Mouse (Mus musculus) intestine, postnatal 0 days (tissue): ENCODE data around the gene Akap9. TPM values are rescaled to one million over a fixed set of nuclear protein-coding genes. Genes with fewer than 3 reads are reported as not detected.
A peak's percentile ranks its signal among the peaks of the same experiment; 100 is the strongest.
"Not testable (repeated sequence)": the region's sequence is repeated elsewhere in the genome, so short reads cannot be mapped to it uniquely, and the experiment has no call there.

Experiments
- ATAC-seq: fragments of 200-750 bp; cut with Nextera tagmentation; 2 replicates; pipeline ENCODE4 v1.8.0; 2017; ENCODE audit warnings: mild to moderate bottlenecking, moderate TSS enrichment, moderate library complexity
- H3K27ac ChIP-seq: fragments of 300-500 bp; sonication (generic); 2 replicates; pipeline ENCODE4 v1.5.1; 2014; ENCODE audit warnings: mild to moderate bottlenecking, low read depth, low read length, moderate library complexity
- H3K27me3 ChIP-seq: fragments of 300-500 bp; sonication (generic); replicated peaks from 2 replicates; pipeline ENCODE4 v1.6.1; 2014; ENCODE audit warnings: low read length, mixed read lengths; ENCODE audit not compliant: control insufficient read depth, insufficient read depth
- H3K36me3 ChIP-seq: fragments of 300-500 bp; sonication (generic); 2 replicates; pipeline ENCODE4 v1.6.1; 2014; ENCODE audit warnings: mild to moderate bottlenecking, moderate library complexity; ENCODE audit not compliant: control insufficient read depth, insufficient read depth
- H3K4me1 ChIP-seq: fragments of 300-500 bp; sonication (generic); replicated peaks from 2 replicates; pipeline ENCODE4 v1.6.1; 2014; ENCODE audit warnings: antibody characterized with exemption, low read length, mixed read lengths; ENCODE audit not compliant: control insufficient read depth, insufficient read depth
- H3K4me2 ChIP-seq: fragments of 300-500 bp; sonication (generic); replicated peaks from 2 replicates; pipeline ENCODE4 v1.6.1; 2014; ENCODE audit warnings: low read depth, mild to moderate bottlenecking, moderate library complexity
- H3K4me3 ChIP-seq: fragments of 300-500 bp; sonication (generic); 2 replicates; pipeline ENCODE4 v1.5.1; 2014; ENCODE audit warnings: low read depth, low read length
- H3K9ac ChIP-seq: fragments of 300-500 bp; sonication (generic); 2 replicates; pipeline ENCODE4 v1.6.1; 2014; ENCODE audit warnings: mild to moderate bottlenecking, low read depth, low read length
- H3K9me3 ChIP-seq: fragments of 300-500 bp; sonication (generic); 2 replicates; pipeline ENCODE4 v1.6.1; 2016; ENCODE audit warnings: mixed run types; ENCODE audit not compliant: control insufficient read depth
- CTCF ChIP-seq: sonication (generic); IDR thresholded peaks from 2 replicates; pipeline ENCODE4 v1.5.1; 2016; ENCODE audit warnings: low read depth, mild to moderate bottlenecking, control low read depth, antibody characterized with exemption, moderate library complexity
- WGBS: fragments of 180-500 bp; shearing (Covaris S2); extraction: QIAGEN DNeasy Blood & Tissue Kit; methylation state at CpG from one replicate; pipeline ENCODE4 v1.1.7; 2014; 5-methylcytosine and 5-hydroxymethylcytosine counted together
- polyA plus RNA-seq: library from polyadenylated mRNA; unstranded; fragments of >200 nt; fragmentation: Nextera tagmentation; extraction: Ambion mirVana; gene quantifications from 2 replicates; pipeline ENCODE4 v1.2.1, GENCODE M21; 2015

Akap9 gene
- polyA plus RNA-seq, 1 experiment from 2014 or later = 79.1 TPM

DNA sequence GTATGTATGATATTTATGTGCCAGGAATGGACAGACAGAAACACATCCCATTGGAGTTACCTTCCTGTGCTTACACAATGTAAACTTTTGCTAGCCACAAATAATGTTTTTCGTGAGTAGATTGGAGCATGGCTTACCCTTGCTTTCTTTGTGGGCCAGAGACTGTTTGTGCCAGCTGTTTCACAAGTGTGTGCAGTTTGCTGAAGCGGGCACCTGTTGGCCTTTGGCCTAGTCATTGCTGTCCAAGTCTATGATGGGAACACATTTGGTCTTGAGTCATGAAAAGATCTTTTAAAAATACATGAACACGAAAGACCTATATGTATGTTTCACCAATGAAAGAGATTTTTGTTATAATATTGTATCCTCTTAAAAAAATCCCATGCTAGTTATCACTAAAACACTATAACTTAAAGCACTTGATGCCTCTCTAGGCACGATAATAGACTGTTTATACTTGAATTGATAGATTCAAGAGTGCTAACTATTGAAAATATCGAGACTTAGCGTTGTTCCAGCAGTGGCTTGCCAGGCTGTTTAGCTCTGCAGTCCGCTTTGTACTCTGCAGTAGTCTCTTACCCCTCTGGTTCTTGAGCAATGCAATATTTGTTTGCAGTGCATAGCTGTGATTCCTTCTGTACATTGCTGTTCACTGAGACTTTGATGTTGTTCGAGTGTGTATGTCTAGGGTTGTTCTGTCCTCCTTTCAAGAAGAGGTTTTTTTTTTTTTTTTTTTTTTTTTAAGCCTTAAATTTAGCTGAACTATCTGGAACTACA lies 8.1 kb downstream of the Akap9 start:
- 69% methylated on average over 8 of the region's 8 CpGs for WGBS
- H3K27ac ChIP-seq = no peak overlapping the region
- H3K27me3 ChIP-seq = no peaks in the 10 kb centered on the region
- H3K9me3 ChIP-seq = no peaks in the 10 kb centered on the region
- no peak overlapping the region for H3K9ac ChIP-seq
- H3K4me1 ChIP-seq = peaks cover 13% of the 10 kb centered on the region; the same call in 1 of the 2 replicates
- no peak for TF ChIP-seq CTCF
- no peaks in the 10 kb centered on the region for H3K36me3 ChIP-seq
- no peak overlapping the region for H3K4me2 ChIP-seq
- ATAC-seq = no peak
- H3K4me3 ChIP-seq = no peak overlapping the region

DNA sequence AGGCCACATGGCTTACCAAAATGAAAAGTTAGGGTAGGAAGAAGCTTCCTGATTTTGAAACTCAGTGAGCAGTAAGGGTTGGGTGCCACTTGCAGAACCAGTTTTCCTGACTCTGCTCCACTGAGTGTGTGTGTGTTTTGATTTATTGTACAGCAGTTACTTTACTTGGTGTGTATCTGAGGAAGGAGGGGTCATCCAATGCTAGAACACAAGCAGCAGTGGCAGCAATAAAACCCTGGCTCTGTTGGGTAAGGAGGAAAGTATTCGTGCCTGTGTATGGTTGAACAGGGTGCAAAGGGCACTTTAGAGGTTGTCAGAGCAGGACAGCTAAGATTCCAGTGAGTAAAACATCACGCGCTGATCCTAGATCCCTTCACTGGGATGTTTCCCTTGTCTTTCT lies 11.1 kb downstream of the Akap9 start:
- Histone ChIP-seq H3K27me3 (no peaks in the 10 kb centered on the region), H3K27ac (peak overlapping the region; percentile 76), H3K9me3 (no peaks in the 10 kb centered on the region), H3K4me1 (peaks cover 13% of the 10 kb centered on the region; the same call in 1 of the 2 replicates), H3K4me2 (peak overlapping the region; percentile 28), H3K36me3 (no peaks in the 10 kb centered on the region; the same call in 1 of the 2 replicates), H3K4me3 (no peak overlapping the region), H3K9ac (no peak overlapping the region)
- no peak for TF ChIP-seq CTCF
- ATAC-seq = peak; percentile 98
- WGBS = 63% methylated on average over 3 of the region's 3 CpGs

DNA sequence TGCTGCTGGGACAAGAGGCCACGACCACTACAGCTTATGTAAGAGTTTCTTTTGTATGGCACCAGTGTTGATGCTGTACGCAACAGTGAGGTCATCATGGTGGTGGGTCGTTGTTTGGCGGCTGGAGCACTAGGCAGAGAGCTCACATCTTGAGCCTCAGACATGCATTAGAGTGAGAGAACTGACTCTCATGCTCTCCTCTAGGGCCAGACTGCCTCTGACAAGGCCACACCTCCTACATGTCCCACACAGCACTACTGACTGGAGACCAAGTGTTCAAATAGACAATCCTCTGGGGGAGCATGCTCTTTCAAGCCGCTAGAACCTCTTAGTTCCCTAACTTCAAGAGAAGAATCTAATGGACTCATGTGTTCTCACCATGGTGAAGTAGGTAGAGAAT lies 11.5 kb downstream of the Akap9 start:
- ATAC-seq = peak; percentile 32
- WGBS = 56% methylated on average over 5 of the region's 5 CpGs
- Histone ChIP-seq H3K4me3 (no peak overlapping the region), H3K27ac (peak overlapping the region; percentile 76), H3K4me2 (peak overlapping the region; percentile 28; the same call in 1 of the 2 replicates), H3K36me3 (no peaks in the 10 kb centered on the region; the same call in 1 of the 2 replicates), H3K9me3 (no peaks in the 10 kb centered on the region), H3K27me3 (no peaks in the 10 kb centered on the region), H3K9ac (no peak overlapping the region), H3K4me1 (peaks cover 13% of the 10 kb centered on the region; the same call in 1 of the 2 replicates)
- no peak for TF ChIP-seq CTCF

DNA sequence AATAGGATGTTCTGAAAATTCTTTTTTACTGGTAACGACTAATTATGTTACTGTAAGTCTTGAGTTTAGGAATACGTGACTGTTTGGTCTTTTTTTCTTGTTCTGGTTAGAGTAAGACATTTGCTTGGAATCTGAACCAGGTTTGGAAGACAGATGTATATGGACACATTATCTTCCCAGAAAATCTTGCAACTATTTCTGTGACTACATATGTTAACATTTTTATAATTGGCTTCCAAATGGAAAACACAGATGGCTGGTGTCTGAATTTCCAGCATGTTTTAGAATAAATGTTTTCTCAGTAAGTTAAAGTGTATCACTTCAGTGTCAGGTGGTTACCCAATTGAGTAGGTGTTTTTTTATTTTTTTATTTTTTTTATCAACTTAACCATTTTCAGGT lies 13.4 kb downstream of the Akap9 start:
- no peak overlapping the region for H3K4me3 ChIP-seq
- H3K4me1 ChIP-seq = peaks cover 13% of the 10 kb centered on the region; the same call in 1 of the 2 replicates
- no peak for ATAC-seq
- H3K9me3 ChIP-seq = no peaks in the 10 kb centered on the region
- WGBS = 88% methylated on average over 2 of the region's 2 CpGs
- no peak for TF ChIP-seq CTCF
- H3K36me3 ChIP-seq = no peaks in the 10 kb centered on the region; the same call in 1 of the 2 replicates
- H3K27me3 ChIP-seq = no peaks in the 10 kb centered on the region
- H3K4me2 ChIP-seq = no peak overlapping the region
- no peak overlapping the region for H3K9ac ChIP-seq
- no peak overlapping the region for H3K27ac ChIP-seq

DNA sequence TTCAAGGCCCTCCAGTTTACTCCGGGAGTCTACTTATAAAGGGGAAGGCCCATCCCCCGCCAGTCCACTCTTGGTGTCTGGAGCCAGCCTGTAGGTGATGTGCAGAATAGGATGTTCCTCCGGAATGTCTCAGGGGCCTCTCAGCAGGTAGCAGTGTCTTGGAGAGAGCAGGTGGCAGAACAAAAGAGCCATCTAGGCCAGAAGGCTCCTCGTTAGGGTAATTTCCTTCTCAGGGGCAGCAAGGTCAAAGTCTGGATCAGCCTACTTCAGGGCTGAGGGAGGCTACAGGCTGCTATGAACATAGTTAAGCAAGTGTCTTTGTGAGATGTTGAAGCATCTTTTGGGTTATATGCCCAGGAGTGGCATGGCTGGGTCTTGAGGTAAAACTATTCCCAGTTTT lies 15.3 kb downstream of the Akap9 start:
- 54% methylated on average over 4 of the region's 4 CpGs for WGBS
- not testable (repeated sequence) for H3K36me3 ChIP-seq, H3K27ac ChIP-seq, H3K4me2 ChIP-seq, H3K4me3 ChIP-seq, H3K9me3 ChIP-seq, H3K9ac ChIP-seq, H3K4me1 ChIP-seq, H3K27me3 ChIP-seq
- ATAC-seq = peak; percentile 54

DNA sequence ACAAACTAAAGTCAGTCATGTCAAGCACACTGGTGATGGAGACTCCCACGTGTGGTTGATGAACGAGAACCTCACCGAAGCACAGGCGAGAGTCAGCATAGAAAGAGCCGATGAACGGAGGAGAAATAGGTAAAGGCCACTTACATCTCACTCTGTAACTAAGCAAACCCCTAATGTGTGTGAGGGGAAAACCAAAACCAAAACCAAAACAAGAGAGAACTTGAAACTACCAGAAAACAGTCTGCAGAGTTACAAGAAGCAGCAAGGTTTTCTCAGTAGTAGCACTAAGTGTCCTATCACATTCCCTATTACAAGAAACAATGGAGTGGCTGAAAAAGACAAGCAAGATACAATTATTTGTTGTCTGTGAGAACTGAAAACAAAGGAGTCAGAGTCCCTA lies 24.6 kb downstream of the Akap9 start:
- Histone ChIP-seq H3K4me1 (no peaks in the 10 kb centered on the region), H3K27me3 (no peaks in the 10 kb centered on the region), H3K27ac (no peak overlapping the region), H3K9me3 (no peaks in the 10 kb centered on the region), H3K4me3 (no peak overlapping the region), H3K4me2 (no peak overlapping the region), H3K9ac (no peak overlapping the region), H3K36me3 (peaks cover 50% of the 10 kb centered on the region)
- WGBS = 91% methylated on average over 6 of the region's 6 CpGs
- ATAC-seq = no peak
- no peak for TF ChIP-seq CTCF
